Comparison of ENCODE assay signal across 8 mouse cellular contexts in genomic region chr2:104816371-104816827, GRCm38 (mm10). TPM values are rescaled to one million over a fixed set of nuclear protein-coding genes. Genes with fewer than 3 reads are reported as not detected.
DNase-seq lines count a peak whose midpoint lies in the region; ATAC-seq lines count a peak whose summit lies in the region.

Gene Qser1 (minus strand): TSS chr2:104816760.

- peak within 1 kb of the TSS; percentile 95 for H3K4me3 ChIP-seq in neural tube, embryonic 14.5 days (ENCODE audit: low read depth, low read length)

- WGBS in neural tube, embryonic 14.5 days = 2% methylated on average over 24 of the region's 50 CpGs

- peak within 1 kb of the TSS; percentile 95 for H3K27ac ChIP-seq in neural tube, embryonic 14.5 days (ENCODE audit: low read depth, low read length)

- ATAC-seq in frontal cortex, adult (ENCODE audit: low TSS enrichment) = peak; percentile 6
- no peak for ATAC-seq in granulocyte monocyte progenitor cell, adult 5-6 weeks (replicated peaks; ENCODE audit: poor library complexity, severe bottlenecking)
- ATAC-seq in neural tube, embryonic 14.5 days (ENCODE audit: low read depth) = peak; percentile 82

- peaks cover 2% of the 10 kb centered on the region; the same call in 1 of the 2 replicates for H3K4me1 ChIP-seq in neural tube, embryonic 14.5 days (ENCODE audit: control insufficient read depth, insufficient read depth, low read length)

- no peaks in the 10 kb centered on the region for H3K27me3 ChIP-seq in neural tube, embryonic 14.5 days (ENCODE audit: control insufficient read depth, insufficient read depth, low read length)

- H3K9ac ChIP-seq in neural tube, embryonic 14.5 days (replicated peaks; ENCODE audit: low read depth, low read length) = peak within 1 kb of the TSS; percentile 99

- no peak for DNase-seq in frontal cortex, adult 2 months (ENCODE audit: extremely low spot score in 1 of 2, low spot score in 1 of 2)
- DNase-seq in urinary bladder, postnatal 10 days (ENCODE audit: low spot score) = peak; percentile 9
- no peak for DNase-seq in urinary bladder, postnatal 36 days (ENCODE audit: low spot score in 2 of 2)
- no peak for DNase-seq in layer of hippocampus, postnatal 10 days (ENCODE audit: low spot score in 2 of 2)
- no peak for DNase-seq in cerebellum, adult 9-10 months

- H3K9me3 ChIP-seq in neural tube, embryonic 14.5 days (ENCODE audit: control insufficient read depth, low read length) = no peaks in the 10 kb centered on the region

- no peaks in the 10 kb centered on the region for H3K36me3 ChIP-seq in neural tube, embryonic 14.5 days (ENCODE audit: control insufficient read depth, insufficient read depth, low read length)

- peak within 1 kb of the TSS; percentile 67 for H3K4me2 ChIP-seq in neural tube, embryonic 14.5 days (ENCODE audit: low read depth, low read length)

RNA-seq across cellular contexts. Expression of gene Qser1, which starts in this region (rescaled TPM):
- polyA plus RNA-seq in frontal cortex, adult 2 months (2012; rRNA removed) = 6.1 and 6.9 TPM in 2 replicates
- 44.6 and 49.0 TPM in 2 replicates for total RNA-seq in granulocyte monocyte progenitor cell, adult 5-6 weeks (2014; fragmentation: Nextera tagmentation)
- 14.3 and 15.9 TPM in 2 replicates for total RNA-seq in granulocyte monocyte progenitor cell, adult 5-6 weeks (2017)
- total RNA-seq in layer of hippocampus, postnatal 10 days (2021) = 10 to 100 TPM; 13.5 to 16.1 TPM
- polyA plus RNA-seq in neural tube, embryonic 14.5 days (2014; fragmentation: Nextera tagmentation; extraction: Ambion mirVana) = 10.4 and 12.4 TPM in 2 replicates
